Mouse (Mus musculus) heart, adult 2 months (tissue): Measurements from ENCODE around the gene Fbxo46. TPM values are rescaled to one million over a fixed set of nuclear protein-coding genes. Genes with fewer than 3 reads are reported as not detected.

Experiments used
- DNase-seq, 2 experiments: peaks; one replicate each; pipeline ENCODE4 v3.0.0; 2021
- H3K27ac ChIP-seq: fragments of 200-600 bp; 2 replicates; pipeline ENCODE4 v1.8.1; 2022
- H3K27me3 ChIP-seq: fragments of 200-500 bp; 2 replicates; pipeline ENCODE4 v1.6.1; 2012; ENCODE audit warnings: mild to moderate bottlenecking, low read length, inconsistent platforms, mixed read lengths; ENCODE audit not compliant: control insufficient read depth, insufficient read depth
- H3K36me3 ChIP-seq: fragments of 200-500 bp; 2 replicates; pipeline ENCODE4 v1.6.1; 2012; ENCODE audit warnings: low read length, inconsistent platforms; ENCODE audit not compliant: control insufficient read depth, insufficient read depth
- H3K4me1 ChIP-seq: fragments of 200-500 bp; 2 replicates; pipeline ENCODE4 v1.6.1; 2011; ENCODE audit warnings: low read length; ENCODE audit not compliant: control insufficient read depth, insufficient read depth
- H3K4me3 ChIP-seq: fragments of 200-600 bp; 2 replicates; pipeline ENCODE4 v1.8.1; 2022
- H3K79me2 ChIP-seq: fragments of 200-500 bp; replicated peaks from 2 replicates; pipeline ENCODE4 v1.6.1; 2012; ENCODE audit warnings: mild to moderate bottlenecking, inconsistent platforms, low read length, moderate library complexity, mixed read lengths; ENCODE audit not compliant: control insufficient read depth, insufficient read depth
- H3K9ac ChIP-seq: fragments of 200-500 bp; 2 replicates; pipeline ENCODE4 v1.6.1; 2012; ENCODE audit warnings: low read depth, mild to moderate bottlenecking, control low read depth, inconsistent platforms, low read length, mixed read lengths
- CTCF ChIP-seq: fragments of 200-600 bp; IDR thresholded peaks from 2 replicates; pipeline ENCODE4 v1.8.1; 2022; ENCODE audit warnings: antibody characterized with exemption, mild to moderate bottlenecking, moderate library complexity
- EP300 ChIP-seq: fragments of 200-500 bp; IDR thresholded peaks from 2 replicates; pipeline ENCODE4 v1.6.1; 2011; ENCODE audit warnings: low read depth, low read length, control low read depth; ENCODE audit not compliant: insufficient read depth
- POLR2A ChIP-seq: fragments of 200-500 bp; IDR thresholded peaks from 2 replicates; pipeline ENCODE4 v1.6.1; 2011; ENCODE audit warnings: mild to moderate bottlenecking, low read depth, low read length, control low read depth; ENCODE audit not compliant: insufficient read depth
- WGBS: fragments of 180-500 bp; shearing (Covaris S2); methylation state at CpG from one replicate; pipeline ENCODE4 v1.1.7; 2018; 5-methylcytosine and 5-hydroxymethylcytosine counted together
- intact Hi-C: fragments of 180-260 bp; cut with DNase I; formaldehyde crosslinking; loops from one replicate; pipeline ENCODE4 v1.15.1; 2025
- polyA plus RNA-seq: library from polyadenylated mRNA; depleted of rRNA; stranded (reverse); fragments of >200 nt; gene quantifications from 2 replicates; pipeline ENCODE4 v1.2.3, GENCODE M21; 2012
- total RNA-seq, 2 experiments: library from RNA; stranded (reverse); gene quantifications; 2 replicates each; pipeline ENCODE4 v1.2.3; 2021

Fbxo46 gene
- total and polyA plus RNA-seq, 3 experiments, result 4.5 to 5.4 (median 5.2) TPM

GRCm38 (mm10) chr7:19093537-19094385 lies 25.9 kb upstream of the Fbxo46 start:
- intact Hi-C loops, result loop anchor here (1.0 kb wide), 1 partner anchor 25 kb away; no protein-coding TSS in a partner anchor
- peak overlapping the region; percentile 96 for H3K27ac ChIP-seq
- under 1% methylated on average over 45 of the region's 45 CpGs for WGBS
- no peaks in the 10 kb centered on the region; the same call in 1 of the 2 replicates for H3K36me3 ChIP-seq
- H3K9ac ChIP-seq, result peak overlapping the region; percentile 89
- TF ChIP-seq EP300 (peak; percentile 66; the same call in 1 of the 2 replicates), POLR2A (peak; percentile 83), CTCF (no peak)
- H3K4me3 ChIP-seq, result peak overlapping the region; percentile 85
- H3K27me3 ChIP-seq, result no peaks in the 10 kb centered on the region
- H3K79me2 ChIP-seq, result no peaks in the 10 kb centered on the region
- peaks cover 6% of the 10 kb centered on the region for H3K4me1 ChIP-seq
- peak; percentile 96 to 98 for DNase-seq

- no peaks in the 10 kb centered on the region; the same call in 1 of the 2 replicates for H3K36me3 ChIP-seq
- H3K4me1 ChIP-seq, result peaks cover 6% of the 10 kb centered on the region
- H3K27me3 ChIP-seq, result no peaks in the 10 kb centered on the region
- 2% methylated on average over 28 of the region's 36 CpGs for WGBS
- TF ChIP-seq EP300 (no peak), POLR2A (no peak), CTCF (no peak)
- DNase-seq, result peak in 1 of 2 experiments; percentile 73
- H3K4me3 ChIP-seq, result peak within 1 kb of the TSS; percentile 85
- H3K27ac ChIP-seq, result peak within 1 kb of the TSS; percentile 96
- intact Hi-C loops, result no loop called here
- peak within 1 kb of the TSS; percentile 89 for H3K9ac ChIP-seq
- H3K79me2 ChIP-seq, result no peaks in the 10 kb centered on the region
These were observed 25.2 kb upstream of the Fbxo46 start, which contains the start of gene Six5 for GRCm38 (mm10) chr7:19094471-19094825. Gene Six5 (plus strand): TSS chr7:19094594.

GRCm38 (mm10) chr7:19094826-19095750 lies 24.6 kb upstream of the Fbxo46 start:
- Histone ChIP-seq H3K4me1 (peaks cover 6% of the 10 kb centered on the region), H3K79me2 (no peaks in the 10 kb centered on the region), H3K36me3 (no peaks in the 10 kb centered on the region; the same call in 1 of the 2 replicates), H3K27me3 (no peaks in the 10 kb centered on the region), H3K4me3 (peak overlapping the region; percentile 85), H3K9ac (peak overlapping the region; percentile 89), H3K27ac (peak overlapping the region; percentile 96)
- no peak; the same call in 1 of the 2 replicates for TF ChIP-seq POLR2A
- TF ChIP-seq EP300, result no peak
- no peak for TF ChIP-seq CTCF
- DNase-seq, result peak; percentile 71 to 75
- WGBS, result under 1% methylated on average over 85 of the region's 87 CpGs
- intact Hi-C loops, result no loop called here

- peak in 1 of 2 experiments; percentile 70 for DNase-seq
- TF ChIP-seq EP300 (no peak), CTCF (no peak)
- H3K79me2 ChIP-seq, result no peaks in the 10 kb centered on the region
- H3K4me3 ChIP-seq, result peak overlapping the region; percentile 85
- H3K36me3 ChIP-seq, result no peaks in the 10 kb centered on the region
- intact Hi-C loops, result no loop called here
- WGBS, result under 1% methylated on average over 19 of the region's 19 CpGs
- no peaks in the 10 kb centered on the region for H3K27me3 ChIP-seq
- peaks cover 7% of the 10 kb centered on the region for H3K4me1 ChIP-seq
- H3K9ac ChIP-seq, result peak overlapping the region; percentile 4
- peak overlapping the region; percentile 96 for H3K27ac ChIP-seq
These were observed 23.9 kb upstream of the Fbxo46 start for GRCm38 (mm10) chr7:19095751-19096110.

- Histone ChIP-seq H3K36me3 (no peaks in the 10 kb centered on the region), H3K4me1 (peaks cover 7% of the 10 kb centered on the region), H3K79me2 (no peaks in the 10 kb centered on the region), H3K27ac (no peak overlapping the region; the same call in 1 of the 2 replicates), H3K9ac (no peak overlapping the region), H3K4me3 (no peak overlapping the region), H3K27me3 (no peaks in the 10 kb centered on the region)
- no peak for TF ChIP-seq POLR2A
- no peak for TF ChIP-seq CTCF
- no peak for TF ChIP-seq EP300
- intact Hi-C loops, result no loop called here
- 66% methylated on average over 5 of the region's 5 CpGs for WGBS
- DNase-seq, result no peak
These were observed 23.2 kb upstream of the Fbxo46 start for GRCm38 (mm10) chr7:19096421-19096976.
